Mouse (Mus musculus) heart, embryonic 15.5 days (tissue): ENCODE results near the gene Git1. TPM values are rescaled to one million over a fixed set of nuclear protein-coding genes. Genes with fewer than 3 reads are reported as not detected.

ENCODE experiments used
- ATAC-seq: fragments of 200-750 bp; cut with Nextera tagmentation; replicated peaks from 2 replicates; pipeline ENCODE4 v1.8.0; 2017; ENCODE audit warnings: low read depth, moderate TSS enrichment; ENCODE audit not compliant: insufficient number of reproducible peaks, insufficient read depth, low FRiP score
- H3K27ac ChIP-seq: fragments of 300-500 bp; sonication (generic); 2 replicates; pipeline ENCODE4 v1.5.1; 2015; ENCODE audit warnings: mild to moderate bottlenecking, inconsistent platforms
- H3K27me3 ChIP-seq: fragments of 300-500 bp; sonication (generic); 2 replicates; pipeline ENCODE4 v1.6.1; 2015; ENCODE audit warnings: inconsistent platforms
- H3K36me3 ChIP-seq: fragments of 300-500 bp; sonication (generic); 2 replicates; pipeline ENCODE4 v1.6.1; 2015; ENCODE audit warnings: mild to moderate bottlenecking, inconsistent platforms
- H3K4me1 ChIP-seq: fragments of 300-500 bp; sonication (generic); replicated peaks from 2 replicates; pipeline ENCODE4 v1.6.1; 2015; ENCODE audit warnings: inconsistent platforms
- H3K4me2 ChIP-seq: fragments of 300-500 bp; sonication (generic); 2 replicates; pipeline ENCODE4 v1.6.1; 2015; ENCODE audit warnings: inconsistent platforms, mild to moderate bottlenecking, moderate library complexity
- H3K4me3 ChIP-seq: fragments of 300-500 bp; sonication (generic); 2 replicates; pipeline ENCODE4 v1.5.1; 2015; ENCODE audit warnings: mild to moderate bottlenecking, inconsistent platforms
- H3K9ac ChIP-seq: fragments of 300-500 bp; sonication (generic); 2 replicates; pipeline ENCODE4 v1.6.1; 2015; ENCODE audit warnings: mild to moderate bottlenecking, inconsistent platforms
- H3K9me3 ChIP-seq: fragments of 300-500 bp; sonication (generic); replicated peaks from 2 replicates; pipeline ENCODE4 v1.6.1; 2016; ENCODE audit warnings: inconsistent platforms
- WGBS: fragments of 180-500 bp; shearing (Covaris S2); methylation state at CpG from one replicate; pipeline ENCODE4 v1.1.7; 2015; ENCODE audit warnings: mixed read lengths; 5-methylcytosine and 5-hydroxymethylcytosine counted together
- polyA plus RNA-seq: library from polyadenylated mRNA; unstranded; fragments of >200 nt; fragmentation: Nextera tagmentation; extraction: Ambion mirVana; gene quantifications from 2 replicates; pipeline ENCODE4 v1.2.1, GENCODE M21; 2015

Gene Git1
- 6.8 and 10.0 TPM in 2 replicates for polyA plus RNA-seq

- peak within 1 kb of the TSS; percentile 91 for H3K4me3 ChIP-seq
- WGBS, result under 1% methylated on average over 59 of the region's 74 CpGs
- H3K36me3 ChIP-seq, result no peaks in the 10 kb centered on the region
- peak; percentile 1; the same call in 1 of the 2 replicates for ATAC-seq
- peak within 1 kb of the TSS; percentile 95 for H3K27ac ChIP-seq
- H3K9ac ChIP-seq, result peak within 1 kb of the TSS; percentile 93
- peaks cover 81% of the 10 kb centered on the region for H3K4me1 ChIP-seq
- H3K4me2 ChIP-seq, result peak within 1 kb of the TSS; percentile 93
- H3K27me3 ChIP-seq, result no peaks in the 10 kb centered on the region
- H3K9me3 ChIP-seq, result no peaks in the 10 kb centered on the region
These were observed at the start of gene Git1 for GRCm38 (mm10) chr11:77493512-77494343. Gene Git1 (plus strand): TSS chr11:77493562.

- 45% methylated on average over 2 of the region's 2 CpGs for WGBS
- Histone ChIP-seq H3K9me3 (no peaks in the 10 kb centered on the region), H3K4me3 (no peak overlapping the region), H3K4me2 (no peak overlapping the region), H3K27ac (peak overlapping the region; percentile 18; the same call in 1 of the 2 replicates), H3K9ac (no peak overlapping the region), H3K4me1 (peaks cover 51% of the 10 kb centered on the region), H3K36me3 (peaks cover 31% of the 10 kb centered on the region), H3K27me3 (no peaks in the 10 kb centered on the region)
- no peak; the same call in 1 of the 2 replicates for ATAC-seq
These were observed 48.4 kb upstream of the Git1 start for GRCm38 (mm10) chr11:77444939-77445338.

GRCm38 (mm10) chr11:77446628-77447041, 46.7 kb upstream of the Git1 start:
- Histone ChIP-seq H3K9me3 (no peaks in the 10 kb centered on the region), H3K27me3 (no peaks in the 10 kb centered on the region), H3K36me3 (peaks cover 30% of the 10 kb centered on the region), H3K4me3 (no peak overlapping the region), H3K4me1 (peaks cover 43% of the 10 kb centered on the region), H3K4me2 (no peak overlapping the region), H3K27ac (peak overlapping the region; percentile 53; the same call in 1 of the 2 replicates), H3K9ac (no peak overlapping the region)
- 23% methylated on average over 6 of the region's 6 CpGs for WGBS
- peak; percentile 75; the same call in 1 of the 2 replicates for ATAC-seq

- no peak overlapping the region for H3K4me3 ChIP-seq
- H3K36me3 ChIP-seq, result peaks cover 38% of the 10 kb centered on the region
- no peak overlapping the region for H3K4me2 ChIP-seq
- WGBS, result 83% methylated on average over 7 of the region's 7 CpGs
- no peak overlapping the region for H3K9ac ChIP-seq
- no peaks in the 10 kb centered on the region for H3K27me3 ChIP-seq
- no peak overlapping the region for H3K27ac ChIP-seq
- ATAC-seq, result no peak
- no peaks in the 10 kb centered on the region for H3K9me3 ChIP-seq
- peaks cover 22% of the 10 kb centered on the region for H3K4me1 ChIP-seq
These were observed 44.1 kb upstream of the Git1 start for GRCm38 (mm10) chr11:77449224-77449623.

- H3K4me2 ChIP-seq, result no peak overlapping the region
- peaks cover 55% of the 10 kb centered on the region for H3K36me3 ChIP-seq
- 68% methylated on average over 2 of the region's 2 CpGs for WGBS
- no peaks in the 10 kb centered on the region for H3K9me3 ChIP-seq
- no peak overlapping the region for H3K4me3 ChIP-seq
- H3K4me1 ChIP-seq, result peaks cover 14% of the 10 kb centered on the region
- ATAC-seq, result no peak
- 0 out of 2 replicates have a peak overlapping the region, but pooled peaks have one; percentile 10 for H3K27ac ChIP-seq
- no peak overlapping the region for H3K9ac ChIP-seq
- H3K27me3 ChIP-seq, result no peaks in the 10 kb centered on the region
These were observed 41.7 kb upstream of the Git1 start for GRCm38 (mm10) chr11:77451670-77452069.

- Histone ChIP-seq H3K36me3 (peaks cover 59% of the 10 kb centered on the region), H3K4me3 (no peak overlapping the region), H3K4me1 (peaks cover 16% of the 10 kb centered on the region), H3K9me3 (no peaks in the 10 kb centered on the region), H3K4me2 (no peak overlapping the region), H3K9ac (no peak overlapping the region), H3K27me3 (no peaks in the 10 kb centered on the region), H3K27ac (no peak overlapping the region)
- WGBS, result 86% methylated on average over 2 of the region's 2 CpGs
- ATAC-seq, result no peak
These were observed 40.0 kb upstream of the Git1 start for GRCm38 (mm10) chr11:77453388-77453787.

- H3K9ac ChIP-seq, result no peak overlapping the region
- peaks cover 38% of the 10 kb centered on the region for H3K36me3 ChIP-seq
These were observed 37.4 kb upstream of the Git1 start for GRCm38 (mm10) chr11:77455770-77456510.

GRCm38 (mm10) chr11:77456866-77457265, 36.5 kb upstream of the Git1 start:
- 22% methylated on average over 6 of the region's 6 CpGs for WGBS
- Histone ChIP-seq H3K36me3 (peaks cover 37% of the 10 kb centered on the region), H3K27me3 (no peaks in the 10 kb centered on the region), H3K4me2 (no peak overlapping the region), H3K4me1 (peaks cover 16% of the 10 kb centered on the region), H3K4me3 (no peak overlapping the region), H3K9me3 (no peaks in the 10 kb centered on the region), H3K9ac (no peak overlapping the region), H3K27ac (peak overlapping the region; percentile 58)
- peak; percentile 70; the same call in 1 of the 2 replicates for ATAC-seq

More at GRCm38 (mm10) chr11:77455770-77456510, 37.4 kb upstream of the Git1 start:
- Histone ChIP-seq H3K4me3 (no peak overlapping the region), H3K4me2 (no peak overlapping the region), H3K9me3 (no peaks in the 10 kb centered on the region), H3K27me3 (no peaks in the 10 kb centered on the region), H3K4me1 (peaks cover 16% of the 10 kb centered on the region), H3K27ac (peak overlapping the region; percentile 52)
- ATAC-seq, result no peak
- 78% methylated on average over 9 of the region's 9 CpGs for WGBS

- Histone ChIP-seq H3K27me3 (peaks cover 10% of the 10 kb centered on the region; the same call in 1 of the 2 replicates), H3K4me2 (peak overlapping the region; percentile 88), H3K36me3 (peaks cover 5% of the 10 kb centered on the region; the same call in 1 of the 2 replicates), H3K4me1 (peaks cover 45% of the 10 kb centered on the region), H3K4me3 (peak overlapping the region; percentile 65), H3K9me3 (no peaks in the 10 kb centered on the region), H3K9ac (peak overlapping the region; percentile 68), H3K27ac (peak overlapping the region; percentile 94)
- no peak for ATAC-seq
- 3% methylated on average over 6 of the region's 6 CpGs for WGBS
These were observed 31.5 kb upstream of the Git1 start for GRCm38 (mm10) chr11:77461856-77462255.

GRCm38 (mm10) chr11:77462283-77463100, 30.9 kb upstream of the Git1 start, which contains the start of gene Coro6:
Gene Coro6 (plus strand): TSS chr11:77462411.
- ATAC-seq, result peak; percentile 80
- Histone ChIP-seq H3K4me1 (peaks cover 48% of the 10 kb centered on the region), H3K9ac (peak within 1 kb of the TSS; percentile 68), H3K4me2 (peak within 1 kb of the TSS; percentile 88), H3K27ac (peak within 1 kb of the TSS; percentile 94), H3K36me3 (peaks cover 4% of the 10 kb centered on the region; the same call in 1 of the 2 replicates), H3K4me3 (peak within 1 kb of the TSS; percentile 65), H3K27me3 (peaks cover 10% of the 10 kb centered on the region), H3K9me3 (no peaks in the 10 kb centered on the region)
- under 1% methylated on average over 73 of the region's 73 CpGs for WGBS
